Mouse (Mus musculus) thymus, adult 2 months (tissue): Measurements from ENCODE around the gene Tlk1. TPM values are rescaled to one million over a fixed set of nuclear protein-coding genes. Genes with fewer than 3 reads are reported as not detected.

Experiments
- DNase-seq: peaks from one replicate; pipeline ENCODE4 v3.0.0; 2021
- H3K27ac ChIP-seq: fragments of 200-500 bp; 2 replicates; pipeline ENCODE4 v1.5.1; 2012; ENCODE audit warnings: low read length, control low read depth; ENCODE audit not compliant: control insufficient read depth, insufficient read depth
- H3K27me3 ChIP-seq: fragments of 200-500 bp; 2 replicates; pipeline ENCODE4 v1.6.1; 2012; ENCODE audit warnings: mild to moderate bottlenecking, low read length, moderate library complexity, mixed read lengths; ENCODE audit not compliant: control insufficient read depth, insufficient read depth
- H3K36me3 ChIP-seq: fragments of 200-500 bp; 2 replicates; pipeline ENCODE4 v1.6.1; 2012; ENCODE audit warnings: mild to moderate bottlenecking, low read length, moderate library complexity; ENCODE audit not compliant: control insufficient read depth, insufficient read depth
- H3K4me1 ChIP-seq: fragments of 200-500 bp; replicated peaks from 2 replicates; pipeline ENCODE4 v1.6.1; 2012; ENCODE audit warnings: low read length; ENCODE audit not compliant: control insufficient read depth, insufficient read depth
- H3K4me3 ChIP-seq: fragments of 200-500 bp; 2 replicates; pipeline ENCODE4 v1.5.1; 2012; ENCODE audit warnings: mild to moderate bottlenecking, low read length, control low read depth, moderate library complexity; ENCODE audit not compliant: control insufficient read depth, insufficient read depth
- CTCF ChIP-seq: fragments of 200-500 bp; IDR thresholded peaks from 2 replicates; pipeline ENCODE4 v1.5.1; 2012; ENCODE audit warnings: mild to moderate bottlenecking, control low read depth, low read length, moderate library complexity, borderline replicate concordance; ENCODE audit not compliant: control insufficient read depth, poor library complexity, insufficient read depth; ENCODE audit errors: extremely low read depth
- POLR2A ChIP-seq: fragments of 200-500 bp; IDR thresholded peaks from 2 replicates; pipeline ENCODE4 v1.6.1; 2012; ENCODE audit warnings: mild to moderate bottlenecking, low read length, control low read depth, moderate library complexity; ENCODE audit not compliant: control insufficient read depth, poor library complexity, insufficient read depth; ENCODE audit errors: extremely low read depth
- WGBS: fragments of 180-500 bp; shearing (Covaris S2); methylation state at CpG from one replicate; pipeline ENCODE4 v1.1.7; 2018; 5-methylcytosine and 5-hydroxymethylcytosine counted together
- polyA plus RNA-seq: library from polyadenylated mRNA; depleted of rRNA; stranded (reverse); fragments of >200 nt; gene quantifications from 2 replicates; pipeline ENCODE4 v1.2.3, GENCODE M21; 2012

The Tlk1 gene
- polyA plus RNA-seq, 1 experiment: 25.4 TPM

- H3K27me3 ChIP-seq: no peaks in the 10 kb centered on the region
- TF ChIP-seq POLR2A (no peak), CTCF (no peak)
- WGBS: 16% methylated on average over 9 of the region's 9 CpGs
- H3K27ac ChIP-seq: peak overlapping the region; percentile 31; the same call in 1 of the 2 replicates
- H3K4me1 ChIP-seq: peaks cover 27% of the 10 kb centered on the region
- peak; percentile 35 for DNase-seq
- H3K4me3 ChIP-seq: no peak overlapping the region
- H3K36me3 ChIP-seq: no peaks in the 10 kb centered on the region
Measured at GRCm38 (mm10) chr2:70835641-70836305, 10.2 kb upstream of the Tlk1 start.

- Histone ChIP-seq H3K36me3 (no peaks in the 10 kb centered on the region), H3K4me3 (no peak overlapping the region), H3K4me1 (peaks cover 30% of the 10 kb centered on the region), H3K27me3 (no peaks in the 10 kb centered on the region), H3K27ac (no peak overlapping the region; the same call in 1 of the 2 replicates)
- no peak for TF ChIP-seq CTCF
- TF ChIP-seq POLR2A: no peak
- 24% methylated on average over 2 of the region's 2 CpGs for WGBS
- DNase-seq: no peak
Measured at GRCm38 (mm10) chr2:70835209-70835608, 9.7 kb upstream of the Tlk1 start.

GRCm38 (mm10) chr2:70833261-70833660, 7.7 kb upstream of the Tlk1 start:
- TF ChIP-seq POLR2A: no peak
- no peak for TF ChIP-seq CTCF
- Histone ChIP-seq H3K4me3 (no peak overlapping the region), H3K27ac (no peak overlapping the region), H3K27me3 (no peaks in the 10 kb centered on the region), H3K4me1 (peaks cover 30% of the 10 kb centered on the region), H3K36me3 (no peaks in the 10 kb centered on the region)
- 52% methylated on average over 1 of the region's 1 CpGs for WGBS
- DNase-seq: no peak

GRCm38 (mm10) chr2:70831709-70832350, 6.3 kb upstream of the Tlk1 start:
- WGBS: 96% methylated on average over 10 of the region's 10 CpGs
- TF ChIP-seq POLR2A (no peak), CTCF (no peak)
- peaks cover 30% of the 10 kb centered on the region for H3K4me1 ChIP-seq
- H3K36me3 ChIP-seq: no peaks in the 10 kb centered on the region
- H3K27me3 ChIP-seq: no peaks in the 10 kb centered on the region
- H3K27ac ChIP-seq: no peak overlapping the region
- no peak for DNase-seq
- no peak overlapping the region for H3K4me3 ChIP-seq

- no peaks in the 10 kb centered on the region for H3K27me3 ChIP-seq
- peaks cover 27% of the 10 kb centered on the region for H3K4me1 ChIP-seq
- no peaks in the 10 kb centered on the region for H3K36me3 ChIP-seq
- TF ChIP-seq CTCF (no peak), POLR2A (no peak)
- no peak overlapping the region for H3K27ac ChIP-seq
- DNase-seq: no peak
- 94% methylated on average over 2 of the region's 2 CpGs for WGBS
- no peak overlapping the region for H3K4me3 ChIP-seq
Measured at GRCm38 (mm10) chr2:70830683-70831082, 5.2 kb upstream of the Tlk1 start.

- peak; percentile 42 for DNase-seq
- Histone ChIP-seq H3K4me3 (no peak overlapping the region), H3K4me1 (peaks cover 27% of the 10 kb centered on the region), H3K27ac (peak overlapping the region; percentile 68), H3K36me3 (no peaks in the 10 kb centered on the region), H3K27me3 (no peaks in the 10 kb centered on the region)
- 11% methylated on average over 5 of the region's 5 CpGs for WGBS
- TF ChIP-seq POLR2A: no peak
- no peak for TF ChIP-seq CTCF
Measured at GRCm38 (mm10) chr2:70829946-70830610, 4.5 kb upstream of the Tlk1 start.
